9 mouse cellular contexts compared by ENCODE assay signal in the genomic region with DNA sequence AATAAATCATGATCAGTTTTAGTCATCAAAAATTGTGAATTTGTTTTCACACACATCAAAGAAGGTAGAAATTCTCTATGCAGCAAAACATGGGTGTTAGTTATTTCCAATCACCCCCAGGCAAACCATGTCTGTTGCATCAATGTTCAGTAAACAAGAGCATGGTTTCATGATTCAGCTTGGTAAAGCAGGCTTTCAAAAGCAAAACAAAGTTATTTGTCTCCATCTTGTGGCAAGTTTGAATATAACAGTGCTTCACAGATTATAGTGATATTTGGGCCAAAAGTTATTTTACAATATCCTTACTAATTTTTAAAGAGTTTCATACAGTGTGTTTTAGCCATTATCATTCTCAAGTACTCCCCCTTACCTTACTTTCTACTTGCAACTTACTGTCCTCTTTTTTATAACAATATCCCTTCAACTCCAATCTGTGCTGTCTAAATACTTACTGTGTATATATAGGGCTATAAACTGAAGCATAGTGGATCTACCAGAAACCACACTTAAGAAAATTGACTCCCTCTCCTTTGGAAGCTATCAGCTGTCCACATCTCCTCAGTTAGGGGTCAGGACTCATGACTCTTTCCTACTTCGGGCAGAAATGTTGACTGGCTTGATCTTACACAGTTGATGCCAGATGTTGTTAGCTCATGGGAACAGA.
DNase-seq lines count a peak whose midpoint lies in the region; ATAC-seq and TF ChIP-seq lines count a peak whose summit lies in the region.
"Had no signal": no experiment of that assay in that cellular context is flagged by ENCODE, and none has a peak within 500 bp of the region (broad histone marks: within the 10 kb centered on the region; RNA-seq: fewer than 3 reads in every experiment).

No protein-coding gene starts in this region.

- no peaks in the 10 kb centered on the region for H3K4me1 ChIP-seq in neural tube, embryonic 12.5 days
- no peaks in the 10 kb centered on the region for H3K4me1 ChIP-seq in hindbrain, postnatal 0 days (ENCODE audit: insufficient read depth, low read length)

- no peak overlapping the region for H3K27ac ChIP-seq in neural tube, embryonic 12.5 days
- no peak overlapping the region for H3K27ac ChIP-seq in hindbrain, postnatal 0 days

- TF ChIP-seq CTCF in hindbrain, postnatal 0 days (IDR thresholded peaks at IDR 0.05; ENCODE audit: low read depth): peak; percentile 73

- DNase-seq in cerebellum, postnatal 10 days: peak; percentile 8 to 49
- DNase-seq in cerebellum, adult 9-11 months: no peak
- no peak for DNase-seq in neural tube, embryonic 10.5 days (ENCODE audit: extremely low spot score, low spot score)
- peak; percentile 77 for DNase-seq in hindbrain, postnatal 0 days (ENCODE audit: low spot score)
- DNase-seq in ovary, postnatal 36 days (ENCODE audit: low spot score): no peak
- no peak for DNase-seq in adrenal gland, postnatal 4 days (ENCODE audit: low spot score in 2 of 2)
- no peak for DNase-seq in thymus, postnatal 14 days

- no peaks in the 10 kb centered on the region for H3K36me3 ChIP-seq in neural tube, embryonic 12.5 days
- no peaks in the 10 kb centered on the region for H3K36me3 ChIP-seq in hindbrain, postnatal 0 days (ENCODE audit: insufficient read depth, low read length)

- WGBS in neural tube, embryonic 12.5 days: 67% methylated on average over 1 of the region's 1 CpGs
- 70% methylated on average over 1 of the region's 1 CpGs for WGBS in hindbrain, postnatal 0 days

- H3K4me2 ChIP-seq in neural tube, embryonic 12.5 days (replicated peaks): no peak overlapping the region
- H3K4me2 ChIP-seq in hindbrain, postnatal 0 days (ENCODE audit: low read depth, low read length): no peak overlapping the region

- no peak overlapping the region for H3K4me3 ChIP-seq in neural tube, embryonic 12.5 days
- no peak overlapping the region for H3K4me3 ChIP-seq in hindbrain, postnatal 0 days (ENCODE audit: low read length)
- H3K4me3 ChIP-seq: myocyte had no signal

- no peaks in the 10 kb centered on the region for H3K9me3 ChIP-seq in neural tube, embryonic 12.5 days
- no peaks in the 10 kb centered on the region for H3K9me3 ChIP-seq in hindbrain, postnatal 0 days (ENCODE audit: low read length)

- H3K27me3 ChIP-seq in neural tube, embryonic 12.5 days (replicated peaks): no peaks in the 10 kb centered on the region
- no peaks in the 10 kb centered on the region for H3K27me3 ChIP-seq in hindbrain, postnatal 0 days (ENCODE audit: insufficient read depth, low read length)

- no peak overlapping the region for H3K9ac ChIP-seq in neural tube, embryonic 12.5 days
- no peak overlapping the region for H3K9ac ChIP-seq in hindbrain, postnatal 0 days (replicated peaks; ENCODE audit: low read length)

- peak; percentile 48 for ATAC-seq in neural tube, embryonic 12.5 days (ENCODE audit: low FRiP score, low read depth)
- 0 out of 2 replicates have a peak, but pooled peaks have one; percentile 32 for ATAC-seq in hindbrain, postnatal 0 days

Comparison
In these comparisons a context has a peak if more than half of its experiments do, and no peak if none do; other contexts are left out.
1. DNase-seq: peak in cerebellum, postnatal 10 days (2 of 2) and hindbrain, postnatal 0 days (single experiment); none in cerebellum, adult 9-11 months (single experiment), neural tube, embryonic 10.5 days (single experiment), ovary, postnatal 36 days (single experiment), adrenal gland, postnatal 4 days (0 of 2) and thymus, postnatal 14 days (single experiment).